Mouse (Mus musculus) ES-Bruce4 (cell line): ENCODE measurements around the gene Kcns3.

Source experiments
- CTCF ChIP-seq: IDR thresholded peaks from one replicate; pipeline ENCODE4 v1.8.1; 2011; ENCODE audit warnings: low read depth, low read length
- EP300 ChIP-seq: IDR thresholded peaks from 2 replicates; pipeline ENCODE4 v1.6.1; 2011; ENCODE audit warnings: low read depth, low read length; ENCODE audit not compliant: insufficient read depth
- POLR2A ChIP-seq: IDR thresholded peaks from one replicate; pipeline ENCODE4 v1.8.1; 2011; ENCODE audit warnings: low read length; ENCODE audit not compliant: insufficient read depth

DNA sequence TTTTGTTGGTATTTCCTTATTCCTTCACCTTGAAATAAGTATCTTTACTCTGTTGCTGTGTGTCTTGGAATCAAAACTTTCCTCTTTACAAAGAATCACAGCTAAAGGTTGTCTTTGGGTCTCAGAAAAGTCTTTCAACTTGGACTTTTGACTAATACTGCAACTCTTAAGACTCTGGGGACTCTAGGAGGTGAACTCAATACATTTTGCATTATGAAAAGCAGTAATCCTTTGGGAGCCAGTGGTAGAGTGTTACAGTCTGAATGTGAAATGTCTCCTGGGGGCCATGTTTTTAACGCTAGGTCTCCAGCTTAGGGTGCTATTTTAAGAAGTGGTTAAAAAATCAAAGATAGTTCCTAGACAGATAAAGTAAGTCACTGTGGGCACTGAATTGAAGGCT is 4.3 kb upstream of the Kcns3 start:
- no peak for TF ChIP-seq CTCF
- no peak for TF ChIP-seq EP300
- no peak for TF ChIP-seq POLR2A
